ENCODE assay signal across 22 mouse cellular contexts in genomic region chr2:28409144-28409543, GRCm38 (mm10). TPM values are rescaled to one million over a fixed set of nuclear protein-coding genes. Genes with fewer than 3 reads are reported as not detected.
A peak's percentile ranks its signal among the peaks of the same experiment; 100 is the strongest.
DNase-seq lines count a peak whose midpoint lies in the region; ATAC-seq lines count a peak whose summit lies in the region.
"Had no signal": no experiment of that assay in that cellular context is flagged by ENCODE, and none has a peak within 500 bp of the region (broad histone marks: within the 10 kb centered on the region; RNA-seq: fewer than 3 reads in every experiment).

No protein-coding gene starts in this region.

- no peaks in the 10 kb centered on the region for H3K36me3 ChIP-seq in forebrain, embryonic 15.5 days
- H3K36me3 ChIP-seq in forebrain, embryonic 12.5 days (replicated peaks) = no peaks in the 10 kb centered on the region
- H3K36me3 ChIP-seq in hindbrain, embryonic 14.5 days (replicated peaks; ENCODE audit: control insufficient read depth, insufficient read depth) = no peaks in the 10 kb centered on the region
- no peaks in the 10 kb centered on the region for H3K36me3 ChIP-seq in hindbrain, embryonic 12.5 days
- H3K36me3 ChIP-seq in midbrain, embryonic 15.5 days (replicated peaks) = no peaks in the 10 kb centered on the region
- H3K36me3 ChIP-seq in midbrain, embryonic 11.5 days (ENCODE audit: control insufficient read depth, insufficient read depth, low read length) = no peaks in the 10 kb centered on the region
- H3K36me3 ChIP-seq: embryonic facial prominence, embryonic 15.5 days; forebrain, embryonic 10.5 days; heart, embryonic 10.5 days had no signal

- H3K9ac ChIP-seq in forebrain, embryonic 15.5 days (replicated peaks) = no peak overlapping the region
- H3K9ac ChIP-seq in forebrain, embryonic 12.5 days = no peak overlapping the region
- H3K9ac ChIP-seq in hindbrain, embryonic 14.5 days = no peak overlapping the region
- no peak overlapping the region for H3K9ac ChIP-seq in hindbrain, embryonic 12.5 days
- H3K9ac ChIP-seq in midbrain, embryonic 15.5 days = no peak overlapping the region
- H3K9ac ChIP-seq in midbrain, embryonic 11.5 days (ENCODE audit: low read length) = no peak overlapping the region
- H3K9ac ChIP-seq: embryonic facial prominence, embryonic 15.5 days had no signal

- peaks cover 10% of the 10 kb centered on the region; the same call in 1 of the 2 replicates for H3K4me1 ChIP-seq in forebrain, embryonic 15.5 days
- peaks cover 3% of the 10 kb centered on the region; the same call in 1 of the 2 replicates for H3K4me1 ChIP-seq in forebrain, embryonic 12.5 days
- H3K4me1 ChIP-seq in hindbrain, embryonic 14.5 days (replicated peaks; ENCODE audit: control insufficient read depth, insufficient read depth, low read length) = peaks cover 7% of the 10 kb centered on the region; the same call in 1 of the 2 replicates
- peaks cover 13% of the 10 kb centered on the region for H3K4me1 ChIP-seq in hindbrain, embryonic 12.5 days
- H3K4me1 ChIP-seq in midbrain, embryonic 15.5 days = peaks cover 11% of the 10 kb centered on the region
- H3K4me1 ChIP-seq in midbrain, embryonic 11.5 days (ENCODE audit: control insufficient read depth, insufficient read depth, low read length) = no peaks in the 10 kb centered on the region

- H3K27me3 ChIP-seq in forebrain, embryonic 15.5 days = no peaks in the 10 kb centered on the region
- no peaks in the 10 kb centered on the region for H3K27me3 ChIP-seq in forebrain, embryonic 12.5 days
- no peaks in the 10 kb centered on the region for H3K27me3 ChIP-seq in hindbrain, embryonic 14.5 days (ENCODE audit: control insufficient read depth, insufficient read depth, low read length)
- H3K27me3 ChIP-seq in hindbrain, embryonic 12.5 days = no peaks in the 10 kb centered on the region
- no peaks in the 10 kb centered on the region for H3K27me3 ChIP-seq in midbrain, embryonic 15.5 days (replicated peaks)
- no peaks in the 10 kb centered on the region; the same call in 1 of the 2 replicates for H3K27me3 ChIP-seq in midbrain, embryonic 11.5 days (ENCODE audit: control insufficient read depth, insufficient read depth, low read length)
- H3K27me3 ChIP-seq: embryonic facial prominence, embryonic 15.5 days had no signal

- no peak overlapping the region for H3K4me2 ChIP-seq in forebrain, embryonic 15.5 days (replicated peaks)
- no peak overlapping the region for H3K4me2 ChIP-seq in forebrain, embryonic 12.5 days
- H3K4me2 ChIP-seq in hindbrain, embryonic 14.5 days (replicated peaks) = no peak overlapping the region
- no peak overlapping the region for H3K4me2 ChIP-seq in hindbrain, embryonic 12.5 days (replicated peaks)
- H3K4me2 ChIP-seq in midbrain, embryonic 15.5 days = no peak overlapping the region
- H3K4me2 ChIP-seq in midbrain, embryonic 11.5 days = no peak overlapping the region
- H3K4me2 ChIP-seq: embryonic facial prominence, embryonic 15.5 days had no signal

- no peaks in the 10 kb centered on the region for H3K9me3 ChIP-seq in forebrain, embryonic 15.5 days
- H3K9me3 ChIP-seq in forebrain, embryonic 12.5 days = no peaks in the 10 kb centered on the region
- no peaks in the 10 kb centered on the region for H3K9me3 ChIP-seq in hindbrain, embryonic 14.5 days (ENCODE audit: control insufficient read depth, low read length)
- no peaks in the 10 kb centered on the region for H3K9me3 ChIP-seq in hindbrain, embryonic 12.5 days (replicated peaks)
- no peaks in the 10 kb centered on the region for H3K9me3 ChIP-seq in midbrain, embryonic 15.5 days
- no peaks in the 10 kb centered on the region for H3K9me3 ChIP-seq in midbrain, embryonic 11.5 days (ENCODE audit: control insufficient read depth, low read length)
- H3K9me3 ChIP-seq: embryonic facial prominence, embryonic 15.5 days; forebrain, embryonic 10.5 days; heart, embryonic 10.5 days had no signal

- no peak for ATAC-seq in forebrain, embryonic 15.5 days (replicated peaks)
- no peak for ATAC-seq in forebrain, embryonic 12.5 days (ENCODE audit: low FRiP score)
- no peak for ATAC-seq in hindbrain, embryonic 14.5 days (ENCODE audit: low FRiP score)
- ATAC-seq in hindbrain, embryonic 12.5 days (ENCODE audit: low FRiP score) = no peak
- ATAC-seq in midbrain, embryonic 15.5 days (replicated peaks) = no peak
- no peak for ATAC-seq in midbrain, embryonic 11.5 days (ENCODE audit: low FRiP score)

- H3K4me3 ChIP-seq in forebrain, embryonic 15.5 days = no peak overlapping the region
- no peak overlapping the region for H3K4me3 ChIP-seq in forebrain, embryonic 12.5 days (replicated peaks)
- H3K4me3 ChIP-seq in hindbrain, embryonic 14.5 days (replicated peaks; ENCODE audit: low read length) = no peak overlapping the region
- no peak overlapping the region for H3K4me3 ChIP-seq in hindbrain, embryonic 12.5 days
- H3K4me3 ChIP-seq in midbrain, embryonic 15.5 days = no peak overlapping the region
- H3K4me3 ChIP-seq in midbrain, embryonic 11.5 days (ENCODE audit: low read depth, low read length) = no peak overlapping the region
- H3K4me3 ChIP-seq: embryonic facial prominence, embryonic 15.5 days; erythroblast, embryonic 14.5 days; forebrain, embryonic 10.5 days; heart, embryonic 10.5 days had no signal

- H3K27ac ChIP-seq in forebrain, embryonic 15.5 days (replicated peaks) = 0 out of 2 replicates have a peak overlapping the region, but pooled peaks have one; percentile 8
- H3K27ac ChIP-seq in forebrain, embryonic 12.5 days = no peak overlapping the region
- H3K27ac ChIP-seq in hindbrain, embryonic 14.5 days = 0 out of 2 replicates have a peak overlapping the region, but pooled peaks have one; percentile 38
- no peak overlapping the region for H3K27ac ChIP-seq in hindbrain, embryonic 12.5 days
- peak overlapping the region; percentile 41 for H3K27ac ChIP-seq in midbrain, embryonic 15.5 days
- H3K27ac ChIP-seq in midbrain, embryonic 11.5 days (ENCODE audit: low read depth, low read length) = no peak overlapping the region
- H3K27ac ChIP-seq: embryonic facial prominence, embryonic 15.5 days; heart, embryonic 10.5 days; hindbrain, postnatal 0 days had no signal

- intact Hi-C loops in heart, postnatal 36 days (cut with DNase I) = no loop called here

- WGBS in forebrain, embryonic 15.5 days = 84% methylated on average over 4 of the region's 4 CpGs
- WGBS in forebrain, embryonic 12.5 days = 91% methylated on average over 4 of the region's 4 CpGs
- 80% methylated on average over 4 of the region's 4 CpGs for WGBS in hindbrain, embryonic 14.5 days
- 91% methylated on average over 4 of the region's 4 CpGs for WGBS in hindbrain, embryonic 12.5 days
- 74% methylated on average over 4 of the region's 4 CpGs for WGBS in midbrain, embryonic 15.5 days
- 91% methylated on average over 4 of the region's 4 CpGs for WGBS in midbrain, embryonic 11.5 days

- DNase-seq in hindbrain, embryonic 14.5 days (ENCODE audit: low spot score) = peak; percentile 34
- DNase-seq in midbrain, embryonic 11.5 days (ENCODE audit: low spot score, missing footprints) = no peak
- DNase-seq in brain, adult 2 months (ENCODE audit: low read depth, low spot score) = peak; percentile 56
- no peak for DNase-seq in heart, postnatal 36 days
- DNase-seq: adrenal gland, postnatal 10 days; cerebellum, postnatal 14 days; gastrocnemius, postnatal 10 days; heart, adult 18-20 months; heart, postnatal 10 days had no signal

RNA-seq across cellular contexts. Expression of gene Ppp1r26, which starts 37.5 kb away (rescaled TPM):
- 8.6 and 9.3 TPM in 2 replicates for polyA plus RNA-seq in forebrain, embryonic 15.5 days (2015; fragmentation: Nextera tagmentation; extraction: Ambion mirVana)
- polyA plus RNA-seq in forebrain, embryonic 12.5 days (2016; fragmentation: Nextera tagmentation; extraction: Ambion mirVana) = 9.2 and 9.6 TPM in 2 replicates
- polyA plus RNA-seq in hindbrain, embryonic 14.5 days (2014; fragmentation: Nextera tagmentation; extraction: Ambion mirVana) = 15.5 and 15.9 TPM in 2 replicates
- polyA plus RNA-seq in hindbrain, embryonic 12.5 days (2016; fragmentation: Nextera tagmentation; extraction: Ambion mirVana) = 10.0 and 10.6 TPM in 2 replicates
- polyA plus RNA-seq in midbrain, embryonic 15.5 days (2015; fragmentation: Nextera tagmentation; extraction: Ambion mirVana) = 20.2 and 20.3 TPM in 2 replicates
- polyA plus RNA-seq in midbrain, embryonic 11.5 days (2014; fragmentation: Nextera tagmentation; extraction: Ambion mirVana) = 2.9 and 3.2 TPM in 2 replicates
- 1 to 10 TPM; 3.2 to 4.7 TPM for total RNA-seq in heart, postnatal 36 days (2021)
- total RNA-seq: MEL had no signal
- polyA plus RNA-seq: erythroblast, embryonic 14.5 days had no signal

RNA-seq across cellular contexts. Expression of gene 1700007K13Rik, which starts 57.0 kb away (rescaled TPM):
- polyA plus RNA-seq in forebrain, embryonic 15.5 days (2015; fragmentation: Nextera tagmentation; extraction: Ambion mirVana) = 1.1 and 3.2 TPM in 2 replicates
- 1.3 and 2.3 TPM in 2 replicates for polyA plus RNA-seq in forebrain, embryonic 12.5 days (2016; fragmentation: Nextera tagmentation; extraction: Ambion mirVana)
- polyA plus RNA-seq in hindbrain, embryonic 14.5 days (2014; fragmentation: Nextera tagmentation; extraction: Ambion mirVana) = 4.0 and 6.2 TPM in 2 replicates
- polyA plus RNA-seq in hindbrain, embryonic 12.5 days (2016; fragmentation: Nextera tagmentation; extraction: Ambion mirVana) = 3.7 and 4.0 TPM in 2 replicates
- polyA plus RNA-seq in midbrain, embryonic 15.5 days (2015; fragmentation: Nextera tagmentation; extraction: Ambion mirVana) = 2.4 and 2.9 TPM in 2 replicates
- 0.99 and 1.3 TPM in 2 replicates for polyA plus RNA-seq in midbrain, embryonic 11.5 days (2014; fragmentation: Nextera tagmentation; extraction: Ambion mirVana)
- total RNA-seq in heart, postnatal 36 days (2021) = not detected
- total RNA-seq: common myeloid progenitor, adult 5-6 weeks; hematopoietic stem cell, adult 5-6 weeks; MEL had no signal
- polyA plus RNA-seq: erythroblast, embryonic 14.5 days; heart, embryonic 14.5 days had no signal

RNA-seq across cellular contexts. Expression of gene Mrps2, which starts 58.7 kb away (rescaled TPM):
- polyA plus RNA-seq in forebrain, embryonic 15.5 days (2015; fragmentation: Nextera tagmentation; extraction: Ambion mirVana) = 49.5 and 49.6 TPM in 2 replicates
- 58.0 and 58.1 TPM in 2 replicates for polyA plus RNA-seq in forebrain, embryonic 12.5 days (2016; fragmentation: Nextera tagmentation; extraction: Ambion mirVana)
- polyA plus RNA-seq in hindbrain, embryonic 14.5 days (2014; fragmentation: Nextera tagmentation; extraction: Ambion mirVana) = 49.3 and 51.8 TPM in 2 replicates
- 52.5 and 54.3 TPM in 2 replicates for polyA plus RNA-seq in hindbrain, embryonic 12.5 days (2016; fragmentation: Nextera tagmentation; extraction: Ambion mirVana)
- 49.7 and 51.4 TPM in 2 replicates for polyA plus RNA-seq in midbrain, embryonic 15.5 days (2015; fragmentation: Nextera tagmentation; extraction: Ambion mirVana)
- polyA plus RNA-seq in midbrain, embryonic 11.5 days (2014; fragmentation: Nextera tagmentation; extraction: Ambion mirVana) = 65.9 and 71.6 TPM in 2 replicates
- total RNA-seq in heart, postnatal 36 days (2021) = 10 to 100 TPM; 38.2 to 41.8 TPM

Comparison
In these comparisons a context has a peak if more than half of its experiments do, and no peak if none do; other contexts are left out.
1. H3K27ac ChIP-seq: peak in forebrain, embryonic 15.5 days (single experiment), hindbrain, embryonic 14.5 days (single experiment) and midbrain, embryonic 15.5 days (single experiment); none in forebrain, embryonic 12.5 days (single experiment), hindbrain, embryonic 12.5 days (single experiment) and midbrain, embryonic 11.5 days (single experiment).
2. DNase-seq: peak in hindbrain, embryonic 14.5 days (single experiment) and brain, adult 2 months (single experiment); none in midbrain, embryonic 11.5 days (single experiment) and heart, postnatal 36 days (0 of 2).